Mouse (Mus musculus) adrenal gland (tissue): ENCODE results near the gene Zmynd19.

Experiments
- microRNA-seq, 2 experiments: library from miRNA; unstranded; fragments of <30 nt; microRNA quantifications; one replicate each; pipeline ENCODE4; 2019

Gene Zmynd19

Small RNAs within 50 kb of the gene (microRNA-seq; reads per million reads assigned to microRNA genes)
- gene Gm22875, result 0 reads per million in 2 experiments
